Mouse (Mus musculus) cerebellum, adult 8-10 months (tissue): Measurements from ENCODE around the gene Armc8.

ENCODE experiments used
- DNase-seq: peaks from one replicate; pipeline ENCODE4 v3.0.0; 2022

The Armc8 gene

DNA sequence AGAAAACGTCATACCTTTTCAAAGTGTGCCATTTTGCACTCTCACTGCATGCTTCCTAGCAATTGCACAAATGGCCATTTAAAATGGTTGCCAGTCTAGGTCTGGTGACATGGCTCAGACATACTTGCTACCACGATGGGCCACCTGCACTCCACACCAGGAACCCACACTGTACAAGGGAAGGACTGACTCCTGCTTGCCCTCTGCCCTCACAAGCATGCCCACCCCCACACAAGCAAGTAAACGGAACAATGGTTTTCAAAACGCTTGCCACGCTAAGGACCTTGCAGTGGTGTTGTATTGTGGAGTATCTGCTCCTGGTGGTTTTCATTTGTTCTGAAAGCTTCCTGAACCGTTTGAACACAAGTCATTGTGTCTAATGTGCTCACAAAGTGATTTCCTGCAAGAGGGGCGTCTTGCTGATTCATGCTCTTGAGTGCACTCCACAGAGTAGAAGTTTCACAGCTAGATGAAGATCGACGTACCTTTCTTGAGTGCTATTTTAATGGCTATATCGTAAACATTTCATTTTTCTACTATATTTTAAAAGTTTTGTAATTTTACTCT, 76.0 kb downstream of the Armc8 start:
- DNase-seq = no peak

DNA sequence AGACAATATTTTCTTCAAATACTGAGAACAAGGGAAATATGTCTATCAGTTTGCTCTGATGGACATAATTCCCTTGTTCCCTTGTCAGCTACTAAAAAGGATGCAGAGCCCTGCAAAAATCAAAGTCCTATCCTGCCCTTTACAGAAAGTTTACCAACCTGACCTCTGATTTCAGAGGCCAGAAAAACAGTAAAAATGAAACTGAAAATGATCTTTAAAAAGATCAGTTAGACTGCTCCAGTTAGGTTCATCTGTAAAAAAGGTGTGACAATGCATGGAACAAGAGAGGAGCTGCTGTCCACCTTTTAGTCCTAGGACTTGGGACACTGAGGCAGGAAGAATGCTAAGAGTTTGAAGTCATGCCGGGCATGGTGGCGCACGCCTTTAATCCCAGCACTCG, 77.6 kb downstream of the Armc8 start:
- no peak for DNase-seq

DNA sequence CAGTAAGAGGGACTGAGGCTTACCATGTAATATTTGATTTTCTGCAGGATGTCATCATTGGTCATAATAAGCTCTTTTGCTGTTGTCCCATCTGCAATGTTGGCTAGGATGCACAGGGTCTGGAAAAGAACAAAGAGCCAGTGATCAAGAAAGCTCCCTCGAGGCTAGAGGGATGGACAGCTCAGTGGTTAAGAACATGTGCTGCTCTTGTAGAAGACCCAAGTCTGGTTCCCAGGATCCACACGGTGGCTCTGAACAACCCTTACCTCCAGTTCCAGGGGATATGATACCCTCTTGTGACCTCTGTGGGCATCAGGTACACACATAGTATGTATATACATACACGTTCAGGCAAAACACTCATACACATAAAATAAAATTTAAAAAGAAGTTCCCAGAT, 80.9 kb downstream of the Armc8 start:
- DNase-seq = no peak

DNA sequence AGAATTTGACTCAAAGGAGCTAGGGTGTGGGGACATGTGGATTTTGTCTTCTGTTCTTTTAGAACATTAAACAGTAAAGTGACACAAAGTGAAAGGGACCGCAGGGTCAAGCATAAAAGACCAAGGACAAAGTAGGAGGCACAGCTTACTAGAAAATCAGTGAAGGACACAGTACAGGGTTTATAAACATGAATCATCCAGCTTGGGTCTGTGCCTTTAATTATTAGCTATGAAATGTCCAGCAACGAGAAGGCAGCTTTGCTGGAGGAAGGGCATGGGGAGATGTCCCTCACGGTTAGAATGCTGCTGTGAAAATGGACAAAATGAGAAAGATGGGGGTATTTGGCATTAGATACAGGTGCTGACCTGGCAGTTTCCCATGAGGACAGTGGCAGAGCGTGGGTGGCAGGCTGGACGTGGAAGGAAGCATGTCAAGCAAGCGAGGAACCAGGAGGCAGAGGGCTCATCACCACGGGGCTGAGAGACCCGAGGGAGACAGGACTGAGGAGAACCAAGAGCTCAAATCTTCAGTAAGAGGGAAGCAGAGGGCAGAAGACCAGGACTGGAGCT, 81.5 kb downstream of the Armc8 start:
- no peak for DNase-seq

DNA sequence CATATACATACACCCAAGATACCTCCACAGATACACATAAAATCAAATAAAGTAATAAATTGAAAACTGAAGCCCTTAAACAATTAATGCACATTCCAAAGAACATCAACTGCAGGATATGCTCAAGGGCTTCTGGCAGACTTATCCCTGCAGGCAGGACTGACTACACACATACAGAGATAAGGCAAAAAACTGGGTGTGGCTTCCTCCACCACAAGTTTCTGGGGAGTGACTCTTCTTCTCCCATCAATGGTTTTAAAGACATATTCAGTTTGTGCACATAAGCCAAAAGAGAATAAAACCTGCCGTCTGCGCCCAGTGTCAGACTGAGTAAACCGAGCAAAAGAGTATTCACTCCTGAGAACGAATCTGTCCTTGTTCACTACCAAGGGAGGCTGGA, 83.6 kb downstream of the Armc8 start:
- DNase-seq = no peak

DNA sequence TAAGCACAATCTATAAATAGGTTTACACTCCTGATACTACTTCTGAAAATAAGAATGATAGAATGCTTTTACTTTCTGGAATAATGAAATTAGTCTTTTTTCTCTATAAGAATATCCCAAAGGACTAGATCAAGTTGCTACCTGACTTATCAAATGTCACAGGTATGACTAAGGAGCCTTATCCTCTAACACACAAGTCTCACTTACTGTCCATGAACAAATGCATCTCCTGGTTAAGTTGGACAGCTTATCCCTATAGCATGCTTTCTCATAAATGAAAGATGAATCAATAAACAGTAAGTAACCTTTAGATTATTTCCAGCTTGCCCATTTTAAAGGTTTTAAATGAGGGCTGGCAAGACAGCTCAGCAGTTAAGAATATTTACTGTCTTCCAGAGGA, 84.1 kb downstream of the Armc8 start:
- DNase-seq = no peak

DNA sequence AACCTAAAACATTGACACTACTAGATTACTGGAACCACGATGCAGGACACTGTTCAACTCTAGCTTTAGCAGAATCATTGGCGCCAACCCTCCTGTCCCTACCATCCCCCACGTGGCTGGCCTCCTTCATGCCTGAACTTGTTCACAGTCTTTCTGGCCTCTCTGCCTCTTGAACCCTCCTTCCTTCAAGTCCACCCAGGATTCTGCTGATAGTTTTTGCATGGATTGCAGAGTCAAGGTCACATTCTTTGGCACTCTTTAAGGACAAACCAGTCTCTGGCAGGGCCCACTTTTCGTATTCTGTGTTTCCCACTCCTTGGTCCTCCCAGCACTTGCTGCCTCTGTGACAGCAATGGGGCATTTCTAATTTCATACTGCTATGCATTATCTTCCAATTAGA, 85.5 kb downstream of the Armc8 start:
- no peak for DNase-seq

DNA sequence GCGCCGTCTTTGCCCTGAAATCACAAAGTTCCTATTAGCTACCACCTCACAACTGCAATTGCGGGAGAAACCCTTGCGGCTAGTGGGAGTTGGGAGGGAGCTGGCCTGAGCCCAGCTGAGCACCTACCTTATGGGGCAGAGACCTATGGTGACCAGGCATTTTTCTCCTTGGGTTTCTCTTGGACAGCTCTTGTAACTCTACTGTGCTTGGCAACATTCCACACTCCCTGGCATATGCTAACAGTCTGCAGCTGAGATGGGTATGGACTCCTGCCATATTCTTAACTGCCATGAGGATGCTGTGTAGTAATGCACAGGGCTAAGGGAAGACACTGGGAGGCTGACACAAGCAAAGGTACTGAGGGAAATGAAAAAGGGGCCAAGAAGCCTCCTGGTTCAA, 87.9 kb downstream of the Armc8 start:
- peak; percentile 59 for DNase-seq

DNA sequence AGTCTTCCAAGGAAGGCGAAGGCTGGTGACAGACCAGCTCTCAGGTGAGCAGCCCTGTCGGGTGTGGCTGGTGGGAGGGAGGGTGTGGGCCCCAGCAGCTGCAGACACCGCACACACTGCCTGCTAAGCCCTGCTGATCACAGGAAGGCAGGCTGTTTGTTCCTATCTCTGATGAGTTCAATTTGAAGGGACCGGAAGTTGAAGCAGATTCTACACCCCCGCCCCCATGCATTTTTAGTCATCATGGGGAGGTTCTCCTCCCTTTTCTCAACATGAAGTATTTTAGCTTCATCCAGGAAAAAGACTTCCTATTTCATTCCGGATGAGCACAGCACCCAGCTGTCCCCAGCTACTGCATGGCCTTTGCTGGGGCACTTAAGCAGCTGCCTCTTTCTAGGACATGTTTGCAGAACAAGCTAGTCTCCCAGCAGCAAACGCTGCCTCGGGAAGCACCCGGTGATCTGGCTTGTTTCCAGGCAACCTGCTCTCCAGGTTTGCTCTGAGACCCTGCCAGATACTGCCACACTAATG, 89.5 kb downstream of the Armc8 start:
- peak; percentile 23 for DNase-seq

DNA sequence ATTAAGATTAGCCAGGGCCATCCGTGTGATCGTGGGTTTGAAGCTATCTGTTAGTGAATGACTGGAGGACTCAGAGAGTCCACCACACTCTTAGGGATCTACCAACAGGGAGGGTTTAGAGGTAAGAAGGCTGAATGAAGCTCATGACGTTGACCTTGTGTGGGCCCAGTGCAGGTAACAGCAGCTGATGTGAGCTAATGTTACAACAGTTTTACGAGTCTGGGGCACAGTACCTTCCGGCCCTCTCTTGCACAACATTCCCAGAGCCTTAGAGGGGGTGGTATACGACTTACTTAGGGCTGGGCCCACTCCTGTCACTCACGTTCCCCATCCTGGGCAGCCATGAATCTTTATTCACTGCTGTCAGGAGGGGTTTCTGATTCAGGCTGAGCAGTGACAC, 97.4 kb downstream of the Armc8 start:
- DNase-seq = no peak

DNA sequence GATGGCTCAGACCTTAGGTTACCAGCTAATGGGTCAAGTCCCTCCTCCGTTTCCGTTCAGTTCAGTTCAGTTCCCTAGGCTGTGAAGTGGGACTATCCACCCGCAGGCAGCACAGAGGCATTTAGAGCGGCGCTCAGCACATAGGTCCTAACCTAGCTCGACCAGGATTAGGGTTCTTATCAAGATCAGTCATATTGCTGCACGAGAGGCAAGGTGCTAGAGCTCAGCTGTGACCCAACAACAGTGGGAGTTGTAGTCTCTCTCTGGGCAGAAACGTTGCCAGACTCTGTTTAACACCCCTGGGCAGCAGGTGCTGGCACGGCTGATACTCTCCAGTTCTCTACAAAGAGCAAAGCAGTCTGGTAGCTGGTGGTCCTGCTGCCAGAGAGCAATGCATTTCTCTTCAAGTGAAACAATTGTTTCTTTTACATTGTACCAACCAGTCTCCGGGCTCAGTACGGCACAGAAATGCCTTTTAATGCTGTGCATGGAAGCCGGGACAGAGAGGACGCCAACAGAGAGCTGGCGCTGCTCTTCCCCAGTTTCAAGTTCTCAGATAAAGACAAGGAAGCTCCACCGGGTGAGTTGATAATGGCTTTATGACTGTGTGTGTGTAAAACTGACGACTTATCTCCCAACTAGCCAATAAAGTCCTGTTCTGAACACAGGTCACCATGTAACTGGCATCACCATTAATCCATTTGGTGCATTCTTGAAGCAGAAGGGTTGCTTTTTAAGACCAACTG, 98.2 kb downstream of the Armc8 start:
- DNase-seq = no peak

DNA sequence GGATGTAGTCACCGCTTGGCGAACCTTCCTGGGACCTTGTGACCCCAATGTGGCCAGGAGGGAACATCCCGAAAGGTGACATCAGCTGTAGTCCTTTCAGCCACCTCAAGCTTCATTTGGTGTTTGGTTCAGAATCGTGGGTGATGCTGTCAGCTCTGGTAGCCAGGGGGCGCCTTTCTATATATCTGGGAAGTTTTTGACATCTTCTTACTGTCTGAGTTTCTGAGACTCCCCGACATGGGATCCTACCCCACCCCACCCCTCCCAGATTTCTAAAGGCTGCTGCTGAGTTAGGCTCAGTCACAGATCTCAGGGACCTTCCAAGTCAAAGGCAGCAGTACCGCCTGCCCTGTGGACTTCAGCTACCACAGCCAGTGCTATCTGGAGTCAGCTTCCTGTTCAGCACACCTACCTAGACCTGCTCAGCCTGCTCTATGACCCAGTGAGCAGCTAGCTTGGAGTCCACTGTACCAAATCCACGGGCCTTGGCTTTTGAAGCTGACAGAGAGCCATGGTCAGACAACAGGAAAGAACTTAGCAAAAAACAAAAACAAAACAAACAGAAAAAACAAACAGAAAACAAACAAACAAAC, 98.9 kb downstream of the Armc8 start:
- DNase-seq = no peak

DNA sequence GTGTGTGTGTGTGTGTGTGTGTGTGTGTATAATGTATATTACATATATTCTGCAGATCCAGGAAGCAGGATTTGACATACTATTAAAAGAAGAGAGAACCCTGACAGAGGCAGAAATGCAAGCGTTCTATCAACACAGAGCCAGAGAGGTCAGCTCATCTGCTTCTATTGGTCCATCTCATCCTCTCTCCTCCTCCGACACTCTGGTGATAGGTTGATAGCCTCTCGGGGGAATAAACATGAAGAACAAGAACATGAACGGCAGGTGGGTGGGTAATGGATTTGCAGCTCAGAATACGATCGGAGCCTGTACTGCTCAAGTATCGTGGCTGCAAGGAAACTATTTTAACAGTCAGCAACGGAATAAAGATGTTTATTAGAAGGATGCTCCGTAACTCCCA, 100.1 kb downstream of the Armc8 start:
- DNase-seq = no peak

DNA sequence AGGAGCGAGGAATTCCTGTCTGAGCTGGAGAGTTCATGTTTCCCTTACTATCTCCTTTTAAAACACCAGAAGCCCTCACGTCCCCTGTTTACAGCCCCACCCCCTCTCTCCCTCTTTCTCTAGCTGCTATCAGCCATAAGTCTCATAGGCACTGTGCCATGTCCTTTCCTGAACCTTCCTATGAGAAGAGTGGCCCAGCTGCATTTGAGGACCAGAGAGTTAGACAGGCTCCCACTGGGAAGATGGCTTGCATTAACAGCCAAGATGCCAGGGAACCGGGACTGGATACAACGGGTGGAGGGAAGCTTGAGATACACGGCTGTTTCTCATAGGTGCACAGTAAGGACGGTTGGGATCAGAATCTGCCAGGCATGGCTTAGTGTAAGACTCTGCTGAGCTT, 103.8 kb downstream of the Armc8 start:
- no peak for DNase-seq

DNA sequence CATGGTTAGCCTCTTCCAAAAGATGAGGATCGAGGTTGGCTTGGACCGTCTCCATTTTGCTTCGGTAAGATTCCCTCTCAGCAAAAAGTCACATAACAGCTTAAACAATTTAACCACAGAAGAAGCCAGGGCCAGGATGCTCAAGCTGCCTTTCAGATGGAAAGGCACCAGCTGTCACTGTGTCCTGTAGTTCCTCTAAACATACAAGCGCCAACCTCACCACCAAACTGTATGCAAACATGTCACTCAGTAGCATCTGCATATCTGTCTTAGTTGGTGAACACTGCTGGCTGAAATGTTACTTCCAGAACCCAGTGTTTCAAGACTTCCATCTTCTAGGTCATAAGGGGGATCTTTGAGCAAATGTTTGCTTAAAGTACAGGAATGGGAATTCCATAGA, 109.0 kb downstream of the Armc8 start:
- DNase-seq = no peak

DNA sequence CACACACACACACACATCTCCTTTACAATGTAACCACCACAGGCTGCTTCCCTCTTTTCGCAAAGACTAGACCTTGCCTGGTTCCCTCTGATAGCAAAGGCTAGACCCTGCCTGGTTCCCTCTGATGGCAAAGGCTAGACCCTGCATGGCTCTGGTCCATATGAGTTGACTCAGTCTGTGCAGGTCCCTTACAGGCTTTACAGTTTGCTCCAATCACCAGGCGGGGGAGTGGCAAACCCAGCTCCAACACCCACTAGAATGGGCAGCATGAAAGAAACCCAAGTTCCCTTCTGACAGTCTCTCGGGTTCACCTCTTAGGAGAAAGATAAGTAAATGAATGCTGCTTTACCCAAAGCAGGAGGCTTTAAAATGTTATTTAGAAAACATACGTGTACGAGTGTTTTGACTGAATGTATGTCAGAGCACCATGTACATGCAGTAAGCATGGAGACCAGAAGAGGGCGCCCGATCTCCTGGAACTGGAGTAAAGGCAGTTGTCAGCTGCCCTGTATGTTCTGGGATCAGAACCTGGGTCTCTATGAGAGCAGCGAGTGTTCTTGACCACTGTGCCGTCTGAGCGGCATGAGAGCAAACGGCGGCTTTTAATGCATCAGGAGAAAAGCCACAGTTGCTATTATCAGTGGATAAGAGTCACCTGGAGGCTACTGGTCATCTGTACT, 110.0 kb downstream of the Armc8 start:
- DNase-seq = peak; percentile 59

DNA sequence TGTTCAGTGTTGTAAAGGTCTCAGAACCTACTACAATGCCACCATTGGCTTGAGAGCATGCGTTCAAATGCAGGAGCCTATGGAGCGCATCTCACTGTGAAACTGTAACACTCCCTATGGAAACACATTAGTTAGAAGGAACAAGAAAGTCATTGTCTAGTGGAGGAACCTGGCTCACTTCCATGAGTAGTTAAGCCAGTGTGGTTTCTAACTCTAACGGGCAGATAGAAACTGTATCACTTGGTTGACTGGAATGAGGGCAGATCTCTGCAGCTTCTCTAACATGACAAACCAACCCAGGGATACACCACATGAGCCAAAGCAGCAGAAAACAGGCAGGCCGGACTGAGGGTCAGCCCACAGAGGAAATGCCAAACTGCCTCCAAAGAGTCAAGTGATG, 114.5 kb downstream of the Armc8 start:
- DNase-seq = no peak

DNA sequence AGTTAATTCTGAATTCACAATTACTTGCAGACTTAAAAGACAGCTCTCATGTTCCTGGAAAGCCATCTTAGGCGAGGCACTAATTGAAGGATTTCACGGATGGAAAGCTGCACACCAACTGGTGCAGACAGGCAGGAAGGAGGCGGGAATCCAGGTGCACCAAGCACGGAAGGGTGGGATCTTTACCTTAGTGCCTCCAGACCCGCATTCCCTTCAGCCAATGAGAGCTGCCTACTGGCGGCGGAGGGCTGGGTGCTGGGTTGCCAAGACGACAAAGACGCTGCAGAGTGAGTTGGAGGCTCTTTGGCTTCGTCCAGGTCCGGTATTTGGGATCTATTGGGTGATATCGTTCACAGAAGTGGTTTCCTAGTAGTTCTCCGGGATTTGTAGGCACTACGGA, 117.5 kb downstream of the Armc8 start, which contains the start of gene Nme9:
Gene Nme9, plus strand, starts transcription at position 315 of the 400 bp plus-strand sequence.
- no peak for DNase-seq

DNA sequence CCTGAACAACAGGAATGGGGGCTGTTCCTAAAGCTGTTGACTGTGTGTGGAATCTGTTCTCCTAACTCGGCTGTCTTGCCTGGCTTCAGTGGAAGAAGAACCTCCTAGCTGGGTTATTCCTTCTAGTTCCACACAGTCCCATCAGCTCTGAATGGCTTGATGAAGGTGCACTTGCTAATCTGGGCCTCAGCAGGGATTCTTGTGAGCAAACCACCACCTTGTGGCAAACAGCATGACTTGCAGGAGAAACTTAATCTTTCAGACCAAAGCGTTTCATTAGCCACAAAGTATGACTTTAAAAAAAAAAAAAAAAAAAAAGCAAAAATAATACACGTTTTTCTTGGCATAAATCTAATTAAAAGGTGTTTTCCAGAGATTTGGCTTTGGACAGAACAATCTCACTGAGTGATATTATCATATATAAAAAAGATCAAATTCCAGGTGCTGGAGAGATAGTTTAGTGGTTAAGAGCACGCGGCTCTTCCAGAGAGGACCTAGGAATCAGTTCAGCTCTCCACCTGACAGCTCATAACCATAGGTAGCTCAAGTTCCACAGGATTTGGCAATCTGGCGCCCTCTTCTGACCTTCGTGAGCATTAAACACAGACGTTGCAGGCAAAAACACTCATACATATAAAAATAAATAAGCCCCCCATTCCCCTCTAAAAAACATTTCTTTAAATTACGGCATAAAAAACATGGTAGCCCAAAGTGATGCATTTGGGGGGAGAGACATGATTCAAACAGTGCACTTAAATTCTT, 118.6 kb downstream of the Armc8 start:
- no peak for DNase-seq

DNA sequence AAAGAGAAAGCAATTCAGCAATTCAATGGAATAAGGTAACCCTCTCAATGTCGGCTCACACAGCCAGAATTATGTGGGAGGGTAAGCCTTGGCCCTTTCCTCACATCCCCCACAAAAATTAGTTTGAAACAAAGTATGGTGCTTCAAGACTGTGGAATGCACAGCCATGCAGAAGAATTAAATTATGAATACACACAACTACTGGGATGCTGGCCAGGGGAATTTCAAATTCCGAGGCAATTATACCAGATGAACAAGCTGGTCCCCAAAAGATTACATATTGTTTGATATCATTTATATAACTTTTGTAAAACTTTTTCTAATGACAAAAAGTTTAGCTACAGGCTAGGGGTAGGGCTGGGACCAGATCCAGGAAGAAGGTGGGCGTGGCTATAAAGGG, 121.4 kb downstream of the Armc8 start:
- no peak for DNase-seq

DNA sequence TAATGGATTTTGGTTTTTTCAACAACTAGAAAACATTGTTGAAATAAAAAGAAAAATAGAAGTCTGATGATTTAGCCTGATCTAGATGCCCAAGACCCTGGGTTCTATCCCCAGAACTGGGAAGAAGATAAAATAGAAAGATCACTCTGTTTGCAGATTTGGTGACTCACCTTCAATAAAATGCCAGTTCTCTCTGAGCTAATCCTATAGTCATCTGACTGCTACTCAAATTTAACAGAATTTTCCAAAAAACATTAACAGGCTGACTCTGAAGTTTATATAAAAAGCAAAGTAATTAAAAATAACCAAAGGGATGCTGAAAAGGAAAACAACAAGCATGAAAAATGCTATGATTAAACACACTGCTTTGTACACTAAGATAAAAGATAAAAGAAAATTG, 122.4 kb downstream of the Armc8 start:
- no peak for DNase-seq

DNA sequence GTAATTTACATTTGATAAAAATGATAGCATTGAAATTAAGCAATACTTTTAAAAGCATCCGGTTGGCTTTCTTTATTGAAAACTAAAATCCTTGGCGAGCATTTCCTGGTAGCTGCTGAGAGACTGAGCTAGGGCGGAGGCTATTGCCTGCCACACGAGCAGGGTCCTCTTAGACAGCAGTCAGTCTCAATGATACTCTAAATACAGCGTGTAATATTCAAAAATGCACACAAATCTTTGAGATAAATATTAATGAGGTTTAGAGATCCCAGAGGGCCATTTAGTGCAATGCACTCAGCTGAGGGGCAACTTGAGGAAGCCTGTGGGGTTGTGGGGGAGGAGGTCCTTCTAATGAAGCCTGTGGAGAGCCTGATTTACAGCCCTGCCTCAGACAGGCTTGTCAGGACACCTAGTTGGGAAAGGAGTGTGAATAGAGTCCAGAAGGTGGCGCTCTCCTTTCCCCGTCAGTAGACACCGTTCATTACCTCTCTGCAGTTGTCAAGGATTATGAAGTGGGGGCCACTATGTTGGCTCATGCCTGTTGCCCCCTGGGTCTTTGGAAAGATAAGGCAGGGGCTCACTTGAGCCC, 124.0 kb downstream of the Armc8 start:
- no peak for DNase-seq
